Mouse (Mus musculus) ES-E14 (cell line): ENCODE results near the gene Actr2. TPM values are rescaled to one million over a fixed set of nuclear protein-coding genes. Genes with fewer than 3 reads are reported as not detected.

Experiments used
- DNase-seq: peaks from one replicate; pipeline ENCODE4 v3.0.0-alpha.2; 2013; ENCODE audit warnings: low read depth, low spot score
- H3K27ac ChIP-seq: 2 replicates; pipeline ENCODE4 v1.5.1; 2012; ENCODE audit warnings: low read depth, mild to moderate bottlenecking, low read length, moderate library complexity, mixed read lengths; ENCODE audit not compliant: poor library complexity, insufficient read depth, severe bottlenecking
- H3K36me3 ChIP-seq: 2 replicates; pipeline ENCODE4 v1.6.1; 2012; ENCODE audit warnings: mild to moderate bottlenecking, low read length, moderate library complexity, mixed read lengths; ENCODE audit not compliant: control insufficient read depth, poor library complexity, insufficient read depth, severe bottlenecking
- H3K4me1 ChIP-seq, 2 experiments: fragments of 150-350 bp in 1 of 2; sonication (generic) in 1 of 2; 2 replicates each; pipeline ENCODE4 v1.6.1; 2012; ENCODE audit warnings: low read length in 2 of 2, mild to moderate bottlenecking in 1 of 2, mixed read lengths in 1 of 2; ENCODE audit not compliant: control insufficient read depth in 2 of 2, insufficient read depth in 2 of 2, poor library complexity in 1 of 2
- H3K4me3 ChIP-seq, 2 experiments: fragments of 150-350 bp in 1 of 2; sonication (generic) in 1 of 2; 2 replicates each; pipeline ENCODE4 v1.5.1; 2012; ENCODE audit warnings: low read length in 2 of 2, low read depth in 1 of 2, mild to moderate bottlenecking in 1 of 2, mixed read lengths in 1 of 2; ENCODE audit not compliant: insufficient read depth in 1 of 2, poor library complexity in 1 of 2, severe bottlenecking in 1 of 2
- H3K9ac ChIP-seq: 2 replicates; pipeline ENCODE4 v1.6.1; 2012; ENCODE audit warnings: low read depth, mild to moderate bottlenecking, low read length, mixed read lengths; ENCODE audit not compliant: poor library complexity, insufficient read depth, severe bottlenecking
- H3K9me3 ChIP-seq: fragments of 150-350 bp; sonication (generic); 2 replicates; pipeline ENCODE4 v1.6.1; 2012; ENCODE audit warnings: low read depth, mild to moderate bottlenecking, low read length; ENCODE audit not compliant: control insufficient read depth, insufficient read depth
- CHD2 ChIP-seq: IDR thresholded peaks from 2 replicates; pipeline ENCODE4 v1.6.1; 2014; ENCODE audit warnings: mild to moderate bottlenecking, low read depth, low read length, inconsistent platforms
- HCFC1 ChIP-seq: IDR thresholded peaks from 2 replicates; pipeline ENCODE4 v1.6.1; 2012; ENCODE audit warnings: low read length, inconsistent platforms, borderline replicate concordance; ENCODE audit not compliant: insufficient read depth
- MAFK ChIP-seq: IDR thresholded peaks from 2 replicates; pipeline ENCODE4 v1.6.1; 2014; ENCODE audit warnings: mild to moderate bottlenecking, low read depth, low read length, inconsistent platforms; ENCODE audit not compliant: insufficient read depth
- ZC3H11A ChIP-seq: IDR thresholded peaks from 2 replicates; pipeline ENCODE4 v1.6.1; 2012; ENCODE audit warnings: low read depth, mild to moderate bottlenecking, inconsistent platforms, low read length, borderline replicate concordance
- ZNF384 ChIP-seq: IDR thresholded peaks from 2 replicates; pipeline ENCODE4 v1.6.1; 2012; ENCODE audit warnings: low read depth, low read length, inconsistent platforms
- in situ Hi-C, 2 experiments: fragments of 600-800 bp; cut with MboI; formaldehyde crosslinking; loops; one replicate each; pipeline ENCODE4 v1.15.1; 2025; ENCODE audit warnings: low sequenced_read_pairs in 2 of 2, inconsistent platforms in 1 of 2; ENCODE audit not compliant: unreplicated experiment in 2 of 2
- total RNA-seq: library from RNA; depleted of rRNA; stranded (reverse); fragments of 300-350 nt; gene quantifications from 2 replicates; pipeline ENCODE4 v1.2.3, GENCODE M21; 2012

The Actr2 gene
- total RNA-seq, 1 experiment: 107 TPM

- no peaks in the 10 kb centered on the region for H3K9me3 ChIP-seq
- H3K9ac ChIP-seq: no peak overlapping the region
- no peak overlapping the region for H3K27ac ChIP-seq
- H3K4me1 ChIP-seq: peaks cover 2 to 7% of the 10 kb centered on the region in 2 experiments; a peak in 2 of 4 replicates
- no peak for TF ChIP-seq ZNF384
- TF ChIP-seq CHD2: no peak
- no peak for TF ChIP-seq ZC3H11A
- no peak for TF ChIP-seq HCFC1
- TF ChIP-seq MAFK: no peak
- DNase-seq: no peak
- no peak overlapping the region for H3K4me3 ChIP-seq
- H3K36me3 ChIP-seq: no peaks in the 10 kb centered on the region; the same call in 1 of the 2 replicates
- in situ Hi-C loops: no loop called here
Measured at GRCm38 (mm10) chr11:20103949-20104348, 8.8 kb downstream of the Actr2 start.

DNA sequence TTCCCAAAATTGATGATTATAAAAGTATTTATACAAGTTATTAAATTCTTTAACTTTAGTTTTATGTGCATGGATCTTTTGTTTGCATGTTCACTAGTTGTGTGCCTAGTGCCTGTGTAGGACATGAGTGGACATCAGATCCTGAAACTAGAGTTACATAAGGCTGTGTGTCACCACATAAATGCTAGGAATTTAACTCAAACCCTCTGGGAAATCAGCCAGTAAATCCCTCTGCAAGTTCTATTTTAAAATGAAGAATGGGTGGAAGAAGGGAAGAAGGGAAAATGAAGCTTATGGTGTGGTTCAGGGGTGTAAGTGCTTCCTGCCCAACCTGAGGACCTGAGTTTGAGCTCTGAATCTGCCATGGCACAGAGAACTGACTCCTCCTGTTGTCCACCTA is 26.4 kb downstream of the Actr2 start:
- in situ Hi-C loops: no loop called here
- no peak overlapping the region for H3K4me3 ChIP-seq
- peaks cover 14% of the 10 kb centered on the region for H3K36me3 ChIP-seq
- H3K4me1 ChIP-seq: no peaks in the 10 kb centered on the region
- H3K9me3 ChIP-seq: no peaks in the 10 kb centered on the region
- H3K27ac ChIP-seq: no peak overlapping the region
- DNase-seq: no peak
- no peak for TF ChIP-seq ZNF384
- TF ChIP-seq ZC3H11A: no peak
- no peak for TF ChIP-seq CHD2
- no peak for TF ChIP-seq MAFK
- no peak for TF ChIP-seq HCFC1
- H3K9ac ChIP-seq: no peak overlapping the region

DNA sequence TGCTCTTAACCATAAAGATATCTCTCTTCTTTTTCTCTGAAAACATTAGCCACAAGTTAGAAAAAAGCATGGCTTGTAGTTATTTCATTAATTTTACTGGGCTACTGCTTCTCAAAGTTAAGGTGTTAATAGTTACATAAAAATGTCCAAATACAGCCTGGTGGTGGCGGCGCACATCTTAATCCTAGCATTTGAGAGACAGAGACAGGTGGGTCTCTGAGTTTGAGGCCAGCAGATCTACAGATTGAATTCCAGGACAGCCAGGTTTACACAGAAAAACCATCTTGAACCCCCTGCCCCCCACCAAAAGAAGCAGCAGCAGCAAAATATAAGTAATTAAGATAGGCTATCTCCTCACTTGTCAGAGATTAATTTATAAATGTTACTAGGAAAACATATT is 27.1 kb downstream of the Actr2 start:
- Histone ChIP-seq H3K36me3 (peaks cover 15% of the 10 kb centered on the region), H3K9me3 (no peaks in the 10 kb centered on the region), H3K27ac (no peak overlapping the region), H3K4me3 (no peak overlapping the region), H3K9ac (no peak overlapping the region), H3K4me1 (no peaks in the 10 kb centered on the region)
- TF ChIP-seq CHD2: no peak
- TF ChIP-seq ZNF384: no peak
- no peak for TF ChIP-seq MAFK
- TF ChIP-seq HCFC1: no peak
- TF ChIP-seq ZC3H11A: no peak
- no peak for DNase-seq
- in situ Hi-C loops: no loop called here

DNA sequence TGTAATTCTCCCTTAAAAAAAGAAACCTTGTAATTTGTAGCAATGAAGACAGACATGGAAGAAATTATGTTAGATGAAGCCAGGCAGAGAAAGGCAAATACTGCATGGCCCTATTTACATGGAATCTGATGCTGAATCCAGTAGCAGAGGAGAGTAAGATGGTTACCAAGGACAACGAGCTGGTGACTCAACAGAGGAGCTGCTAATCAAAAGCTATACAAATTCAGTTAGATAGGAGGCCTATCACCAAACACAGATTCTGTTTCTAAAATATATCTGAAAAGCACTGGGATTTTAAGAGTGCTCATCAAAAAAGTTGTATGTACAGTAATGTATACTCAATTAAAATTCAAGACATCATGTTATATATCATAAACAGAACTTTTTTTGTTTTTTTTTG is 37.3 kb downstream of the Actr2 start:
- no peak overlapping the region for H3K9ac ChIP-seq
- no peak overlapping the region for H3K4me3 ChIP-seq
- in situ Hi-C loops: no loop called here

DNA sequence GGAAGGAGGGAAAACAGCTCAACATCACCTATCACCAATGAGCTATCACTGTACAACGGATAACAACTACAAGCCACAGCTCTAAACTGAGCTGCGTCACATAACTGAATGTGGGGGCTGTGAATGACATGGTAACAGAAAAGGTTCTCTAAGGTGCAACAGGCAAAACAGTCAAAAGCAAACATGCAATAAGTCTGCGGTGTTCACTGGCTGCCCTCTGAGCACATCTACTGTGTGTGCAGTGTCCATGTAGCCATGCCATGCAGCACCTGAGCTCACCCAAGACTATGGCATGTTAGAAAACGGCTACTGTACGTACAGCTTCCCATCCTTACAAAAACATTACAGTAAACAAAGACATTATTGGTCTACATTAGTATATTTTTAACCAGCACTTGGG is 39.9 kb downstream of the Actr2 start:
- H3K4me3 ChIP-seq: no peak overlapping the region
- peaks cover 28% of the 10 kb centered on the region for H3K36me3 ChIP-seq

More for the DNA sequence above, 37.3 kb downstream of the Actr2 start:
- no peak overlapping the region for H3K27ac ChIP-seq
- DNase-seq: no peak
- TF ChIP-seq MAFK: no peak
- TF ChIP-seq HCFC1: no peak
- TF ChIP-seq ZNF384: no peak
- TF ChIP-seq CHD2: no peak
- TF ChIP-seq ZC3H11A: no peak
- H3K9me3 ChIP-seq: no peaks in the 10 kb centered on the region
- H3K4me1 ChIP-seq: no peaks in the 10 kb centered on the region
- H3K36me3 ChIP-seq: peaks cover 38% of the 10 kb centered on the region

More for the DNA sequence above, 39.9 kb downstream of the Actr2 start:
- TF ChIP-seq MAFK (no peak), ZC3H11A (no peak), CHD2 (no peak), HCFC1 (no peak), ZNF384 (no peak)
- in situ Hi-C loops: no loop called here
- H3K4me1 ChIP-seq: no peaks in the 10 kb centered on the region
- no peak overlapping the region for H3K27ac ChIP-seq
- H3K9ac ChIP-seq: no peak overlapping the region
- DNase-seq: no peak
- no peaks in the 10 kb centered on the region for H3K9me3 ChIP-seq
